ENCODE assay signal across 20 mouse cellular contexts in genomic region chr13:118656991-118657390, GRCm38 (mm10). TPM values are rescaled to one million over a fixed set of nuclear protein-coding genes. Genes with fewer than 3 reads are reported as not detected.
"Had no signal": no experiment of that assay in that cellular context is flagged by ENCODE, and none has a peak within 500 bp of the region (broad histone marks: within the 10 kb centered on the region; RNA-seq: fewer than 3 reads in every experiment).

No protein-coding gene starts in this region.

- H3K27me3 ChIP-seq: midbrain, embryonic 12.5 days; neural tube, embryonic 13.5 days; neural tube, embryonic 15.5 days had no signal

- H3K9me3 ChIP-seq: midbrain, embryonic 10.5 days; midbrain, embryonic 12.5 days; neural tube, embryonic 13.5 days; neural tube, embryonic 15.5 days had no signal

- H3K27ac ChIP-seq: midbrain, embryonic 10.5 days; midbrain, embryonic 12.5 days; neural tube, embryonic 13.5 days; neural tube, embryonic 15.5 days had no signal

- H3K9ac ChIP-seq: lung, embryonic 14.5 days; midbrain, embryonic 12.5 days; neural tube, embryonic 13.5 days; neural tube, embryonic 15.5 days had no signal

- H3K4me3 ChIP-seq: midbrain, embryonic 10.5 days; midbrain, embryonic 12.5 days; myocyte; neural tube, embryonic 13.5 days; neural tube, embryonic 15.5 days had no signal

- H3K4me1 ChIP-seq: midbrain, embryonic 12.5 days; neural tube, embryonic 13.5 days; neural tube, embryonic 15.5 days had no signal

- ATAC-seq: midbrain, embryonic 16.5 days had no signal

- H3K36me3 ChIP-seq: midbrain, embryonic 10.5 days; midbrain, embryonic 12.5 days; neural tube, embryonic 13.5 days; neural tube, embryonic 15.5 days had no signal

- DNase-seq: lung, embryonic 14.5 days; lung, postnatal 10 days; lung, postnatal 4 days; midbrain, embryonic 14.5 days; retina, postnatal 1 day; right cerebral cortex, adult 18-20 months; right cerebral cortex, postnatal 25 days; right cerebral cortex, postnatal 4 days; spleen, adult 18-20 months; thymus, adult 18-20 months; thymus, postnatal 14 days; thymus, postnatal 36 days had no signal

- H3K4me2 ChIP-seq: lung, embryonic 14.5 days; midbrain, embryonic 12.5 days; neural tube, embryonic 13.5 days; neural tube, embryonic 15.5 days had no signal

RNA-seq across cellular contexts. Expression of gene Fgf10, which starts 12.6 kb away (rescaled TPM):
- total RNA-seq: megakaryocyte, adult 5-6 weeks; megakaryocyte-erythroid progenitor cell, adult 5-6 weeks had no signal
